Mouse (Mus musculus) ES-E14 (cell line): ENCODE data around the gene Lrrc8d.

Experiments used
- CHD2 ChIP-seq: IDR thresholded peaks from 2 replicates; pipeline ENCODE4 v1.6.1; 2014; ENCODE audit warnings: mild to moderate bottlenecking, low read depth, low read length, inconsistent platforms
- HCFC1 ChIP-seq: IDR thresholded peaks from 2 replicates; pipeline ENCODE4 v1.6.1; 2012; ENCODE audit warnings: low read length, inconsistent platforms, borderline replicate concordance; ENCODE audit not compliant: insufficient read depth
- MAFK ChIP-seq: IDR thresholded peaks from 2 replicates; pipeline ENCODE4 v1.6.1; 2014; ENCODE audit warnings: mild to moderate bottlenecking, low read depth, low read length, inconsistent platforms; ENCODE audit not compliant: insufficient read depth
- ZC3H11A ChIP-seq: IDR thresholded peaks from 2 replicates; pipeline ENCODE4 v1.6.1; 2012; ENCODE audit warnings: low read depth, mild to moderate bottlenecking, inconsistent platforms, low read length, borderline replicate concordance
- ZNF384 ChIP-seq: IDR thresholded peaks from 2 replicates; pipeline ENCODE4 v1.6.1; 2012; ENCODE audit warnings: low read depth, low read length, inconsistent platforms

DNA sequence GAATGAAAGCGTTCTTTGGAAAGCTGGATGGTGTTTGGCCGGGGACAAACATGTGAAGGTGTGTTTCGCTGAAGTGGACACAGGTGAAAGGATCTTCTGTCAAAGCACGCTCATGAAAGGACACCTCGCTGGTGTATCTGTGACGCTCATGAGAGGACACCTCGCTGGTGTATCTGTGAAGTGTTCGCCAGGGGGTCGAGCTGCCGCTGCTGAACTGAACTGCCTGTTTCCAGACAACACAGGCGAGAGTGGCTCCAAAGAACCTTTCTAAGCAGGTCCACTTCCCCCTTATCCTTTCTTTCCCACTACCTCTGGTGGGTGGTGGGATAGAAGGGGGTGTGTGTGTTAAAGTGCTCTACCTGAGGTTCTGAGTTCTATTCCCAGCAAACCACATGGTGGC is 174.7 kb downstream of the Lrrc8d start:
- no peak for TF ChIP-seq ZNF384
- TF ChIP-seq CHD2 = no peak
- TF ChIP-seq MAFK = no peak
- no peak for TF ChIP-seq ZC3H11A
- TF ChIP-seq HCFC1 = no peak
